In genomic region chr17:83503693-83504092, GRCm38 (mm10) we compare ENCODE assay signal across 10 mouse cellular contexts.
"Had no signal": no experiment of that assay in that cellular context is flagged by ENCODE, and none has a peak within 500 bp of the region (broad histone marks: within the 10 kb centered on the region; RNA-seq: fewer than 3 reads in every experiment).

No protein-coding gene starts in this region.

- H3K4me2 ChIP-seq: liver, embryonic 11.5 days; midbrain, embryonic 13.5 days had no signal

- H3K4me1 ChIP-seq: midbrain, embryonic 13.5 days had no signal

- H3K27me3 ChIP-seq: midbrain, embryonic 13.5 days had no signal

- DNase-seq: kidney, adult 18-20 months; kidney, postnatal 10 days; kidney, postnatal 4 days; left cerebral cortex, postnatal 4 days; right cerebral cortex, adult 18-20 months; right cerebral cortex, postnatal 25 days; thymus, postnatal 4 days had no signal

- ATAC-seq: midbrain, embryonic 13.5 days had no signal

- H3K4me3 ChIP-seq: layer of hippocampus, adult 2 months; midbrain, embryonic 13.5 days had no signal

- H3K9me3 ChIP-seq: midbrain, embryonic 13.5 days had no signal

- H3K9ac ChIP-seq: midbrain, embryonic 13.5 days had no signal

- H3K27ac ChIP-seq: layer of hippocampus, adult 2 months; midbrain, embryonic 13.5 days had no signal
